Mouse (Mus musculus): ENCODE measurements at regions not wholly inside any gene's neighbourhood (a gene's known extent, or its start where the extent isn't known, plus 50 kb on each side); places are given as distances from the start of the nearest gene placed in this dataset.

- 45% methylated on average over 18 of the region's 18 CpGs for WGBS (ENCODE audit: insufficient replicate concordance)
- H3K36me3 ChIP-seq (ENCODE audit: control insufficient read depth, insufficient read depth, low read length): no peaks in the 10 kb centered on the region
- peaks cover 19% of the 10 kb centered on the region for H3K4me1 ChIP-seq (ENCODE audit: control insufficient read depth, insufficient read depth, low read length)
- 0 out of 2 replicates have a peak, but pooled peaks have one; percentile 53 for ATAC-seq (replicated peaks; ENCODE audit: insufficient number of reproducible peaks, low FRiP score, low TSS enrichment)
- H3K9ac ChIP-seq (ENCODE audit: low read depth, low read length): 0 out of 2 replicates have a peak overlapping the region, but pooled peaks have one; percentile 0
- no peaks in the 10 kb centered on the region for H3K9me3 ChIP-seq (replicated peaks; ENCODE audit: control insufficient read depth, low read length)
- no peak overlapping the region for H3K4me3 ChIP-seq (ENCODE audit: low read depth, low read length)
- H3K4me2 ChIP-seq: no peak overlapping the region
- H3K27ac ChIP-seq (ENCODE audit: low read depth, low read length): no peak overlapping the region
- H3K27me3 ChIP-seq (ENCODE audit: control insufficient read depth, insufficient read depth, low read length): no peaks in the 10 kb centered on the region
Observed at GRCm38 (mm10) chr12:52381161-52381967, 122.4 kb upstream of the Arhgap5 start.

GRCm38 (mm10) chr12:52381968-52382325, 121.8 kb upstream of the Arhgap5 start:
- H3K9me3 ChIP-seq (replicated peaks; ENCODE audit: control insufficient read depth, low read length): no peaks in the 10 kb centered on the region
- no peaks in the 10 kb centered on the region for H3K27me3 ChIP-seq (ENCODE audit: control insufficient read depth, insufficient read depth, low read length)
- no peak for ATAC-seq (replicated peaks; ENCODE audit: insufficient number of reproducible peaks, low FRiP score, low TSS enrichment)
- H3K4me3 ChIP-seq (ENCODE audit: low read depth, low read length): no peak overlapping the region
- peaks cover 19% of the 10 kb centered on the region for H3K4me1 ChIP-seq (ENCODE audit: control insufficient read depth, insufficient read depth, low read length)
- H3K4me2 ChIP-seq: no peak overlapping the region
- H3K36me3 ChIP-seq (ENCODE audit: control insufficient read depth, insufficient read depth, low read length): no peaks in the 10 kb centered on the region
- WGBS (ENCODE audit: insufficient replicate concordance): 28% methylated on average over 1 of the region's 1 CpGs
- 0 out of 2 replicates have a peak overlapping the region, but pooled peaks have one; percentile 0 for H3K9ac ChIP-seq (ENCODE audit: low read depth, low read length)
- no peak overlapping the region for H3K27ac ChIP-seq (ENCODE audit: low read depth, low read length)

- Histone ChIP-seq H3K4me3 (ENCODE audit: low read depth, low read length) (no peak overlapping the region), H3K9ac (ENCODE audit: low read depth, low read length) (no peak overlapping the region), H3K27me3 (ENCODE audit: control insufficient read depth, insufficient read depth, low read length) (no peaks in the 10 kb centered on the region), H3K27ac (ENCODE audit: low read depth, low read length) (no peak overlapping the region), H3K9me3 (replicated peaks; ENCODE audit: control insufficient read depth, low read length) (no peaks in the 10 kb centered on the region), H3K4me2 (peak overlapping the region; percentile 49), H3K36me3 (ENCODE audit: control insufficient read depth, insufficient read depth, low read length) (no peaks in the 10 kb centered on the region), H3K4me1 (ENCODE audit: control insufficient read depth, insufficient read depth, low read length) (peaks cover 19% of the 10 kb centered on the region)
- 0 out of 2 replicates have a peak, but pooled peaks have one; percentile 39 for ATAC-seq (replicated peaks; ENCODE audit: insufficient number of reproducible peaks, low FRiP score, low TSS enrichment)
- WGBS (ENCODE audit: insufficient replicate concordance): 16% methylated on average over 7 of the region's 7 CpGs
Observed at GRCm38 (mm10) chr12:52382832-52383580, 120.8 kb upstream of the Arhgap5 start.

GRCm38 (mm10) chr12:52389552-52389951, 114.2 kb upstream of the Arhgap5 start:
- H3K9me3 ChIP-seq (replicated peaks; ENCODE audit: control insufficient read depth, low read length): no peaks in the 10 kb centered on the region
- no peak for ATAC-seq (replicated peaks; ENCODE audit: insufficient number of reproducible peaks, low FRiP score, low TSS enrichment)
- no peak overlapping the region for H3K27ac ChIP-seq (ENCODE audit: low read depth, low read length)
- no peaks in the 10 kb centered on the region for H3K36me3 ChIP-seq (ENCODE audit: control insufficient read depth, insufficient read depth, low read length)
- H3K4me1 ChIP-seq (ENCODE audit: control insufficient read depth, insufficient read depth, low read length): no peaks in the 10 kb centered on the region
- no peaks in the 10 kb centered on the region for H3K27me3 ChIP-seq (ENCODE audit: control insufficient read depth, insufficient read depth, low read length)
- WGBS (ENCODE audit: insufficient replicate concordance): 69% methylated on average over 5 of the region's 5 CpGs
- no peak overlapping the region for H3K4me2 ChIP-seq
- H3K9ac ChIP-seq (ENCODE audit: low read depth, low read length): no peak overlapping the region
- H3K4me3 ChIP-seq (ENCODE audit: low read depth, low read length): no peak overlapping the region

- ATAC-seq (replicated peaks; ENCODE audit: insufficient number of reproducible peaks, low FRiP score, low TSS enrichment): no peak
- Histone ChIP-seq H3K4me3 (ENCODE audit: low read depth, low read length) (no peak overlapping the region), H3K27me3 (ENCODE audit: control insufficient read depth, insufficient read depth, low read length) (no peaks in the 10 kb centered on the region), H3K4me1 (ENCODE audit: control insufficient read depth, insufficient read depth, low read length) (peaks cover 5% of the 10 kb centered on the region), H3K27ac (ENCODE audit: low read depth, low read length) (no peak overlapping the region), H3K36me3 (ENCODE audit: control insufficient read depth, insufficient read depth, low read length) (no peaks in the 10 kb centered on the region), H3K4me2 (no peak overlapping the region), H3K9me3 (replicated peaks; ENCODE audit: control insufficient read depth, low read length) (no peaks in the 10 kb centered on the region), H3K9ac (ENCODE audit: low read depth, low read length) (no peak overlapping the region)
- 48% methylated on average over 4 of the region's 4 CpGs for WGBS (ENCODE audit: insufficient replicate concordance)
Observed at GRCm38 (mm10) chr12:52390242-52390641, 113.5 kb upstream of the Arhgap5 start.

- H3K9ac ChIP-seq (ENCODE audit: low read depth, low read length): no peak overlapping the region
- no peak overlapping the region for H3K4me3 ChIP-seq (ENCODE audit: low read depth, low read length)
- H3K4me2 ChIP-seq: no peak overlapping the region
- no peak overlapping the region for H3K27ac ChIP-seq (ENCODE audit: low read depth, low read length)
- WGBS (ENCODE audit: insufficient replicate concordance): 79% methylated on average over 4 of the region's 4 CpGs
- H3K4me1 ChIP-seq (ENCODE audit: control insufficient read depth, insufficient read depth, low read length): peaks cover 20% of the 10 kb centered on the region
- no peaks in the 10 kb centered on the region for H3K27me3 ChIP-seq (ENCODE audit: control insufficient read depth, insufficient read depth, low read length)
- H3K9me3 ChIP-seq (replicated peaks; ENCODE audit: control insufficient read depth, low read length): no peaks in the 10 kb centered on the region
- H3K36me3 ChIP-seq (ENCODE audit: control insufficient read depth, insufficient read depth, low read length): no peaks in the 10 kb centered on the region
- no peak for ATAC-seq (replicated peaks; ENCODE audit: insufficient number of reproducible peaks, low FRiP score, low TSS enrichment)
Observed at GRCm38 (mm10) chr12:52392636-52393035, 111.1 kb upstream of the Arhgap5 start.

- no peak overlapping the region for H3K4me3 ChIP-seq (ENCODE audit: low read depth, low read length)
- H3K4me2 ChIP-seq: no peak overlapping the region
- H3K9ac ChIP-seq (ENCODE audit: low read depth, low read length): no peak overlapping the region
- H3K9me3 ChIP-seq (replicated peaks; ENCODE audit: control insufficient read depth, low read length): no peaks in the 10 kb centered on the region
- H3K4me1 ChIP-seq (ENCODE audit: control insufficient read depth, insufficient read depth, low read length): peaks cover 22% of the 10 kb centered on the region
- WGBS (ENCODE audit: insufficient replicate concordance): 65% methylated on average over 15 of the region's 15 CpGs
- no peak for ATAC-seq (replicated peaks; ENCODE audit: insufficient number of reproducible peaks, low FRiP score, low TSS enrichment)
- no peak overlapping the region for H3K27ac ChIP-seq (ENCODE audit: low read depth, low read length)
- H3K36me3 ChIP-seq (ENCODE audit: control insufficient read depth, insufficient read depth, low read length): no peaks in the 10 kb centered on the region
- H3K27me3 ChIP-seq (ENCODE audit: control insufficient read depth, insufficient read depth, low read length): no peaks in the 10 kb centered on the region
Observed at GRCm38 (mm10) chr12:52393981-52394718, 109.6 kb upstream of the Arhgap5 start.

- 95% methylated on average over 3 of the region's 3 CpGs for WGBS (ENCODE audit: insufficient replicate concordance)
Observed at GRCm38 (mm10) chr12:52394719-52395062, 109.1 kb upstream of the Arhgap5 start.

More at GRCm38 (mm10) chr12:52394719-52395062, 109.1 kb upstream of the Arhgap5 start:
- Histone ChIP-seq H3K4me2 (no peak overlapping the region), H3K36me3 (ENCODE audit: control insufficient read depth, insufficient read depth, low read length) (no peaks in the 10 kb centered on the region), H3K4me1 (ENCODE audit: control insufficient read depth, insufficient read depth, low read length) (peaks cover 22% of the 10 kb centered on the region), H3K9me3 (replicated peaks; ENCODE audit: control insufficient read depth, low read length) (no peaks in the 10 kb centered on the region), H3K27me3 (ENCODE audit: control insufficient read depth, insufficient read depth, low read length) (no peaks in the 10 kb centered on the region), H3K4me3 (ENCODE audit: low read depth, low read length) (no peak overlapping the region), H3K9ac (ENCODE audit: low read depth, low read length) (no peak overlapping the region), H3K27ac (ENCODE audit: low read depth, low read length) (peak overlapping the region; percentile 47; the same call in 1 of the 2 replicates)
- no peak for ATAC-seq (replicated peaks; ENCODE audit: insufficient number of reproducible peaks, low FRiP score, low TSS enrichment)

Measured in heart, embryonic 11.5 days (tissue).